Mouse (Mus musculus): ENCODE results near the gene Psmb2. TPM values are rescaled to one million over a fixed set of nuclear protein-coding genes. Genes with fewer than 3 reads are reported as not detected.

The Psmb2 gene
- polyA plus RNA-seq, 1 experiment from 2014 or later = 451 TPM

DNA sequence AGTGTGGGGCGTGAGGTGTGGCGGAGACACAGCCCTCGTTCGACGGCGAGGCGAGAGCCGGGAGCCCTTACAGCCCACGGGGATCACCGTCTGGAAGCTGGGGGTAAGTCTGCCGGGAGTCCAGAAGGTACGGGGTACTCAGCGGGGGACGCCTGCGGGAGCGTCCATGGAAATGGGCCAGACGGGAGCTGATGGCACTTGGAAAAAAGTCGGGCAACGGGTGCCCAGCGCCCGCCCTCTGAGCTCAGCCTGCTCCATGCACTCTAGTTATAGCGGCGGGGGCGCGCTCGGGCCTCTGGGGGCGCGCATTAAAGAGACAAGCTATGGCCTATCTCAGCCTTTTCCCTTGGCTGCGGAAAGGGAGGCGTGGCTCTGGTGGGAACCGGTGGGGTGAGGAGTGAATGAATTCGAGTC lies 58.6 kb downstream of the Psmb2 start, which contains the start of gene Tfap2e:
Gene Tfap2e (minus strand): TSS at position 240 of the 414 bp plus-strand sequence.
- Histone ChIP-seq H3K36me3 (ENCODE audit: control insufficient read depth, insufficient read depth, low read length) (no peaks in the 10 kb centered on the region), H3K9me3 (ENCODE audit: control insufficient read depth, low read length) (no peaks in the 10 kb centered on the region), H3K9ac (ENCODE audit: low read length) (peak within 1 kb of the TSS; percentile 35; the same call in 1 of the 2 replicates), H3K4me3 (ENCODE audit: low read length) (peak within 1 kb of the TSS; percentile 41), H3K27me3 (ENCODE audit: control insufficient read depth, insufficient read depth, low read depth, low read length) (peaks cover 77% of the 10 kb centered on the region), H3K4me1 (replicated peaks; ENCODE audit: control insufficient read depth, insufficient read depth, low read length) (peaks cover 13% of the 10 kb centered on the region; the same call in 1 of the 2 replicates), H3K4me2 (ENCODE audit: low read depth, low read length) (peak within 1 kb of the TSS; percentile 56), H3K27ac (ENCODE audit: low read length) (no peak within 1 kb of the TSS)
- under 1% methylated on average over 32 of the region's 32 CpGs for WGBS
- peak; percentile 69 for ATAC-seq (ENCODE audit: low read depth)

DNA sequence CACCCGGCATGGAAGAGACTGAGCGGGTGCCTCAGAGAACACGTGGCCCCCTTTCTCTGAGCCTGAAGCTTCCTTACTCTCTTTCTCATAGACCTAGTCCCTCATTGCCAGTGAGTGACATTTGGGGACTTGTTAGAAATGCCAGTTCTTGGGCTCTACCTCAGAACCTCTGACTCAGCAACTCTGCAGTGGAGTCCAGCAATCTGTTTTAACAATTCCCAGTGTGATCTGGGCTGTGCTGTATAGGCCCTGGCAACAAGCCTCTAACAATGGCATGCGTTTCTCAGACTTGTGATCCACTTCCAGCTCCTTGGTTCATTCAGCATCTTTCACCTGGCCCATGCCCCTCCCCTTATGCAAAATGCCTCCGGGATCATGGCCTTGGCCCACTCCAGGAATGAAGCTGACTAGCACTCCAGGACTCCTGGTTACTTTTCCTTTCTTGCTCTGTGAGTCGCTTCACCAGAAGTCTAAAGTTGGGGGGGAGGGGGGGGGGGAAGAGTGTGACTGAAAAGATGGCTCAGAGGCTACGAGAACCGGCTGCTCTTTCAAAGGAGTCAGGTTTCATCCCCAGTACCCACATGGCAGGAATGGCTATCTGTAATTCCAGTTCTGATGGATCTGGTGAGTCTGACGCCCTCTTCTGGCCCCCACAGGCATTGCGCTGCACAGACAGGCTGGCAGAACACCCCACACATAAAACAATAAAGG lies 62.7 kb downstream of the Psmb2 start:
- no peak overlapping the region for H3K4me3 ChIP-seq (ENCODE audit: low read length)
- H3K9ac ChIP-seq (ENCODE audit: low read length) = no peak overlapping the region
- no peak overlapping the region for H3K27ac ChIP-seq (ENCODE audit: low read length)
- H3K36me3 ChIP-seq (ENCODE audit: control insufficient read depth, insufficient read depth, low read length) = peaks cover 5% of the 10 kb centered on the region
- no peak for ATAC-seq (ENCODE audit: low read depth)
- 21% methylated on average over 10 of the region's 10 CpGs for WGBS
- H3K9me3 ChIP-seq (ENCODE audit: control insufficient read depth, low read length) = no peaks in the 10 kb centered on the region
- H3K4me1 ChIP-seq (replicated peaks; ENCODE audit: control insufficient read depth, insufficient read depth, low read length) = peaks cover 11% of the 10 kb centered on the region; the same call in 1 of the 2 replicates
- no peak overlapping the region for H3K4me2 ChIP-seq (ENCODE audit: low read depth, low read length)
- H3K27me3 ChIP-seq (ENCODE audit: control insufficient read depth, insufficient read depth, low read depth, low read length) = peaks cover 36% of the 10 kb centered on the region

DNA sequence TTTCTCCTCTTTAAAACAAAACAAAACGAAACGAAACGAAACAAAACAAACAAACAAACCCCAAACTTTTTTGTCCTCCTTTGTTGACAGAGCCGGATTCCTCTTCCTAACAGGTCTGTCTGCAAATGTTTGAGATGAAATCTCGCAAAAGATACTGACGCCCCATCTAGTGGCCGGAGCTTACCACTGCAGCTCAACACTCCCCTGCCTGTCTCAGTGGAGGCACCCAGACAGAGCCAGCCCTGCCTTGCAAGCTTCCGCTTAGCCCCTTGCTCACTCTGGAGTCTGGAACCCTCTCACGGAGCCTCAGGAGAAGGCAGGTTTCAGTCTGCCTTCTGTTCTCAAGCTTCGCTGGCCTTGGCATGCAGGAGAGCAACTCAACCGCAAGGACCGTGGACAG lies 64.0 kb downstream of the Psmb2 start:
- H3K36me3 ChIP-seq (ENCODE audit: control insufficient read depth, insufficient read depth, low read length) = peaks cover 15% of the 10 kb centered on the region
- H3K4me2 ChIP-seq (ENCODE audit: low read depth, low read length) = peak overlapping the region; percentile 40; the same call in 1 of the 2 replicates
- H3K9ac ChIP-seq (ENCODE audit: low read length) = peak overlapping the region; percentile 42
- no peak overlapping the region for H3K4me3 ChIP-seq (ENCODE audit: low read length)
- no peak overlapping the region for H3K27ac ChIP-seq (ENCODE audit: low read length)
- H3K27me3 ChIP-seq (ENCODE audit: control insufficient read depth, insufficient read depth, low read depth, low read length) = peaks cover 23% of the 10 kb centered on the region
- ATAC-seq (ENCODE audit: low read depth) = peak; percentile 81
- H3K4me1 ChIP-seq (replicated peaks; ENCODE audit: control insufficient read depth, insufficient read depth, low read length) = no peaks in the 10 kb centered on the region
- WGBS = 4% methylated on average over 12 of the region's 12 CpGs
- H3K9me3 ChIP-seq (ENCODE audit: control insufficient read depth, low read length) = no peaks in the 10 kb centered on the region

DNA sequence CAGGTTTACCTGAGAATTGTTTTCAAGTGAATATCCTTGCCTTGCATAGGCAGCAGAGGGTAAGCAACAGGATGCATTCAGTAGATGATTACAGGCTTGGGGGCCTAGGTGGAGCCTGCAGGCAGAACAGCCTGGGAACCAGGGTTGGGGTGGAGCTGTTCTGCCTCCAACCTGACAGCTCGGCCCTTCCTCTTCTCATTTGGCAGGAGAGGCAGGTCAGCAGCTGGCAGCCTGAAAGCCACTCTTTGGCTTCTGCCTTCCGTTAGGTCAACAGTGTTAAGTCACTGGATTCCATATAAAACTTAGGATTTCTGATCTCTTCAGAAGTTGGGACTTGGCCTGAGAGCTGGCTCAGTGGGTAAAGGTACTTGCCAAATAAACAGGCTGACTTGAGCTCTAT lies 65.5 kb downstream of the Psmb2 start:
- Histone ChIP-seq H3K4me2 (ENCODE audit: low read depth, low read length) (no peak overlapping the region), H3K9me3 (ENCODE audit: control insufficient read depth, low read length) (no peaks in the 10 kb centered on the region), H3K27me3 (ENCODE audit: control insufficient read depth, insufficient read depth, low read depth, low read length) (peaks cover 9% of the 10 kb centered on the region), H3K9ac (ENCODE audit: low read length) (no peak overlapping the region), H3K4me1 (replicated peaks; ENCODE audit: control insufficient read depth, insufficient read depth, low read length) (no peaks in the 10 kb centered on the region), H3K27ac (ENCODE audit: low read length) (no peak overlapping the region), H3K4me3 (ENCODE audit: low read length) (no peak overlapping the region), H3K36me3 (ENCODE audit: control insufficient read depth, insufficient read depth, low read length) (peaks cover 18% of the 10 kb centered on the region)
- WGBS = 51% methylated on average over 2 of the region's 2 CpGs
- ATAC-seq (ENCODE audit: low read depth) = no peak

DNA sequence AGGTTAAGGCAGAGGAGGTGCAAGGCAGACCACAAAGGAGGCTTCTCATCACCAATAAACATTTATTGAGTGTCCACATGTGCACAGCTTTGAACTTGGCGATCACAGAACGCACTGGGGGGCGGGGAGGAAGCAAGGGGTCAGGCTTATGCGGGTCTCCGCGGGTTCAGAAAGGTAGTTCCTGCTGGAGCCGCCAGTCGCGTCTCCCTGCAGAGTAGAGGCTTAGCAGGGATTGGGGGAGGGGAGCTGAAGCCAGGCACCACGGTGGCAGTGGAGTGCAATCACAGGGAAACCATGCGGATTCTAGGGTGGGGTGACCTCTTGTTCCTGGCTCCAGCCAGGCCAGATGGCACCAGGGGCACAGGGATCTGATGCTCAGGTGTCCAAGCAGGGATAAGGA lies 66.3 kb downstream of the Psmb2 start:
- H3K27me3 ChIP-seq (ENCODE audit: control insufficient read depth, insufficient read depth, low read depth, low read length) = peaks cover 4% of the 10 kb centered on the region
- no peak overlapping the region for H3K9ac ChIP-seq (ENCODE audit: low read length)
- WGBS = 26% methylated on average over 11 of the region's 11 CpGs
- H3K4me1 ChIP-seq (replicated peaks; ENCODE audit: control insufficient read depth, insufficient read depth, low read length) = no peaks in the 10 kb centered on the region
- H3K36me3 ChIP-seq (ENCODE audit: control insufficient read depth, insufficient read depth, low read length) = peaks cover 24% of the 10 kb centered on the region
- H3K4me2 ChIP-seq (ENCODE audit: low read depth, low read length) = no peak overlapping the region
- no peak overlapping the region for H3K4me3 ChIP-seq (ENCODE audit: low read length)
- ATAC-seq (ENCODE audit: low read depth) = no peak
- H3K27ac ChIP-seq (ENCODE audit: low read length) = no peak overlapping the region
- H3K9me3 ChIP-seq (ENCODE audit: control insufficient read depth, low read length) = no peaks in the 10 kb centered on the region

DNA sequence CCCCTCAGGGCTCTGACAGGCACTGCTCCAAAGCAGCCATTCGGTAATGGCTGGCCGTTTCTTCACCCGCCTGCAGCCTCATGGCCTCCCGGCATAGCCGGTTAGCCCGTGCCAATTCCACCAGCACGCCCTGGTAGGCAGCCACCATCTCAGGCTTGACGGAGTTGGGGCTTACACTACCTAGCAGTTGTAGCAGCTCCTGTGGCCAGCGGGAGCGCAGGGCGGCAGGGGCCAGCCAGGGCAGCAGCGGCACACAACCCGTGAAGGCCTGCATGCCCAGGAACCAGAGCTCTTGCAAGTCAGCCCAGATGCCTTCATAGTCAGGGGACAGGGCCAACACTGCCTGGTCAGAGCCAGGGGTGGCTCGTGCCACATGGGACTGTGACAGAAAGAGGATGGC lies 67.4 kb downstream of the Psmb2 start:
- H3K4me1 ChIP-seq (replicated peaks; ENCODE audit: control insufficient read depth, insufficient read depth, low read length) = peaks cover 2% of the 10 kb centered on the region; the same call in 1 of the 2 replicates
- H3K4me2 ChIP-seq (ENCODE audit: low read depth, low read length) = no peak overlapping the region
- no peak overlapping the region for H3K27ac ChIP-seq (ENCODE audit: low read length)
- peaks cover 29% of the 10 kb centered on the region for H3K36me3 ChIP-seq (ENCODE audit: control insufficient read depth, insufficient read depth, low read length)
- H3K9ac ChIP-seq (ENCODE audit: low read length) = no peak overlapping the region
- WGBS = 91% methylated on average over 14 of the region's 14 CpGs
- no peaks in the 10 kb centered on the region for H3K27me3 ChIP-seq (ENCODE audit: control insufficient read depth, insufficient read depth, low read depth, low read length)
- no peak for ATAC-seq (ENCODE audit: low read depth)
- H3K9me3 ChIP-seq (ENCODE audit: control insufficient read depth, low read length) = no peaks in the 10 kb centered on the region
- no peak overlapping the region for H3K4me3 ChIP-seq (ENCODE audit: low read length)

DNA sequence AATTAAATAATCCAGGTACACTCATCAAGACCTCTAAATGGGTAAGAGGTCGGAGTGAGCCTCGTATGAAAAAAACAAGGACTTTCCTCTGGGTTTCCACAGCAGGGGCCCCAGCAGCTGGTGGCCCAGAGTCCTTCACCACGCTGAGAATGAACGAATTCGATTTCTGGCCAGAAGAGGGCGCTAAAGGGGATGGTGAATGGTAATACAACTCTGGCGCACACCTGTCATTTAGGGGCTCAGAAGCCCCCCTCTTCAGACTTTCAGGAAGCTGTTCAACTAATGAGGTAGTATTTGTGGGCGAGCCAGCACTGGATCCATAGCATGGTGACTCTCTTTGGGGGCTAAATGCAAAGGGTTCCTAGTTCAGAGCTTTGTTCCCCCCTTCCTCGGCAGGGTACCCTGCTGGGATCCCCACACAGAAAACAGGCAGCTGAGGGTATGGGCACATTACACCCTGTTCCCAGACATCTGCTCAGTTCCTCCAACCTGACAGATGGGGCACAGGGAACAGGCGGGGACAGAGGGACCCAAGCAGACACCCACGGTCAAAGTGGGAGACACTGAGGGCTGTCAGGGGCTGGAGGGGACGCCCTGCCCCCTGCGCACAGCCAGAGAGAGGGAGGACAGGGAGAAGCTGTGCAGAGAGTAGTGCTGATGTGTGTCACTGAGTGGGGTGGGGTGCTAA lies 68.2 kb downstream of the Psmb2 start:
- H3K9ac ChIP-seq (ENCODE audit: low read length) = no peak overlapping the region
- H3K36me3 ChIP-seq (ENCODE audit: control insufficient read depth, insufficient read depth, low read length) = peaks cover 29% of the 10 kb centered on the region
- 40% methylated on average over 13 of the region's 13 CpGs for whole genome bisulfite sequencing
- H3K4me2 ChIP-seq (ENCODE audit: low read depth, low read length) = no peak overlapping the region
- peaks cover 9% of the 10 kb centered on the region; the same call in 1 of the 2 replicates for H3K4me1 ChIP-seq (replicated peaks; ENCODE audit: control insufficient read depth, insufficient read depth, low read length)
- H3K4me3 ChIP-seq (ENCODE audit: low read length) = no peak overlapping the region
- H3K27me3 ChIP-seq (ENCODE audit: control insufficient read depth, insufficient read depth, low read depth, low read length) = no peaks in the 10 kb centered on the region
- H3K9me3 ChIP-seq (ENCODE audit: control insufficient read depth, low read length) = no peaks in the 10 kb centered on the region
- H3K27ac ChIP-seq (ENCODE audit: low read length) = no peak overlapping the region
- no peak for ATAC-seq (ENCODE audit: low read depth)

DNA sequence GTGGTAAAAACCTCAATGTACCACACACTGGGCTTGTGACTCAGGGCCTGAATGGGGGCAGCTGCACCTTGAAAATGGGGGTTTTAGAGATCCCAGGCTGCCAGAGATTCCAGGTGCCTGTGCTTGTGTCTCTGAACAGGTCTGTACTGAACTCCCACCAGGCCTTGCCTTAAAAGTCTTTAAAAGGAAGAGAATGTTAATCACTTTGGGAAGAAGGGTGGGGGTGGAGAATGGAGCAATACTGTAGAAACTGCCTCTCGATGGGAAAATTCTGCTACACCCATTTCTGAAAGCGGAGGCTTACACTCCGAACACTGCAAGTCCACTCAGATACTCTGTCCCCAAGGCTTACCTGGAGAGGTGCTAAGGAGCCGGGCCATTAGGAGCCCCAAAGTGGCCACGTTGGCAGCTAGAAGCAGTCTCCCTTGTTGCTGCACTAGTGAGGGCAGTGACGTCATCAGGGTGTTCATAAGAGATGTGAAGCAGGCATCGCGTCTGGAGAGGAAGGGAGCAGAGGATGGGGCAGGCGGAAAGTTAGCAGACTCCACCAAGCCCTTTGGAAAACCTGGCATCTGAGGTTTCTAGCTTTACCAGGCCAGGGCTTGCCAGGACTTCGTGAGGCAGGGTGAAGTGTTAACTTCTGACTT lies 68.9 kb downstream of the Psmb2 start:
- H3K27ac ChIP-seq (ENCODE audit: low read length) = no peak overlapping the region
- no peak overlapping the region for H3K9ac ChIP-seq (ENCODE audit: low read length)
- no peak overlapping the region for H3K4me2 ChIP-seq (ENCODE audit: low read depth, low read length)
- WGBS = 75% methylated on average over 10 of the region's 10 CpGs
- no peak for ATAC-seq (ENCODE audit: low read depth)
- no peaks in the 10 kb centered on the region for H3K9me3 ChIP-seq (ENCODE audit: control insufficient read depth, low read length)
- H3K4me3 ChIP-seq (ENCODE audit: low read length) = no peak overlapping the region
- H3K27me3 ChIP-seq (ENCODE audit: control insufficient read depth, insufficient read depth, low read depth, low read length) = no peaks in the 10 kb centered on the region
- peaks cover 10% of the 10 kb centered on the region for H3K4me1 ChIP-seq (replicated peaks; ENCODE audit: control insufficient read depth, insufficient read depth, low read length)
- H3K36me3 ChIP-seq (ENCODE audit: control insufficient read depth, insufficient read depth, low read length) = peaks cover 29% of the 10 kb centered on the region

DNA sequence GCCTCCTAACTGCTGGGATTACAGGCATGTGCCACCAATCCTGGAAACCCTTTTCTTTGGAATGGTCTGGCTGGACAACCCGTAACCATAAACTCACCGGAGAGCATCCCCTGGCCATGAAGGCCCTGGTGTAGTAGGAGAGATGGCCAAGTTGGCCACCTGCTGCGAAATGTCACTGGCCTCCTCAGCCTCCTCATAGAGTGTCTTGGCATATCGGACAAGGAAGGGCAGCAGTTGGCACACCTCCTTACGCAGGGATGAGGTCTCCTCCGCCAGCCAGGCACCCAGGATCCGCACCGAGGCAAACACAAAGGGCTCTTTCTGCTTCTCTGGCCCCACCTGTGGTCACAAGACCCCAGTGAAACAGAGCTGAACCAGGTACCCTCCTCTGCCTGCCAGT lies 71.0 kb downstream of the Psmb2 start:
- Histone ChIP-seq H3K9ac (ENCODE audit: low read length) (no peak overlapping the region), H3K4me1 (replicated peaks; ENCODE audit: control insufficient read depth, insufficient read depth, low read length) (peaks cover 22% of the 10 kb centered on the region), H3K36me3 (ENCODE audit: control insufficient read depth, insufficient read depth, low read length) (peaks cover 29% of the 10 kb centered on the region), H3K4me3 (ENCODE audit: low read length) (no peak overlapping the region), H3K27me3 (ENCODE audit: control insufficient read depth, insufficient read depth, low read depth, low read length) (no peaks in the 10 kb centered on the region), H3K9me3 (ENCODE audit: control insufficient read depth, low read length) (no peaks in the 10 kb centered on the region), H3K4me2 (ENCODE audit: low read depth, low read length) (no peak overlapping the region), H3K27ac (ENCODE audit: low read length) (no peak overlapping the region)
- no peak for ATAC-seq (ENCODE audit: low read depth)
- WGBS = 95% methylated on average over 8 of the region's 8 CpGs
